Mouse (Mus musculus) gastrocnemius, adult 18-20 months (tissue): ENCODE measurements at regions not wholly inside any gene's neighbourhood (a gene's known extent, or its start where the extent isn't known, plus 50 kb on each side); places are given as distances from the start of the nearest gene placed in this dataset. TPM values are rescaled to one million over a fixed set of nuclear protein-coding genes. Genes with fewer than 3 reads are reported as not detected.

Experiments used
- microRNA-seq: library from miRNA; unstranded; fragments of <30 nt; microRNA quantifications from one replicate; pipeline ENCODE4 v1.2.0, GENCODE M21; 2021

Small RNA genes lying in the stretch of these regions (microRNA-seq; reads per million reads assigned to microRNA genes)
- gene Gm23881: not detected
